8 mouse cellular contexts compared by ENCODE assay signal in the genomic region with DNA sequence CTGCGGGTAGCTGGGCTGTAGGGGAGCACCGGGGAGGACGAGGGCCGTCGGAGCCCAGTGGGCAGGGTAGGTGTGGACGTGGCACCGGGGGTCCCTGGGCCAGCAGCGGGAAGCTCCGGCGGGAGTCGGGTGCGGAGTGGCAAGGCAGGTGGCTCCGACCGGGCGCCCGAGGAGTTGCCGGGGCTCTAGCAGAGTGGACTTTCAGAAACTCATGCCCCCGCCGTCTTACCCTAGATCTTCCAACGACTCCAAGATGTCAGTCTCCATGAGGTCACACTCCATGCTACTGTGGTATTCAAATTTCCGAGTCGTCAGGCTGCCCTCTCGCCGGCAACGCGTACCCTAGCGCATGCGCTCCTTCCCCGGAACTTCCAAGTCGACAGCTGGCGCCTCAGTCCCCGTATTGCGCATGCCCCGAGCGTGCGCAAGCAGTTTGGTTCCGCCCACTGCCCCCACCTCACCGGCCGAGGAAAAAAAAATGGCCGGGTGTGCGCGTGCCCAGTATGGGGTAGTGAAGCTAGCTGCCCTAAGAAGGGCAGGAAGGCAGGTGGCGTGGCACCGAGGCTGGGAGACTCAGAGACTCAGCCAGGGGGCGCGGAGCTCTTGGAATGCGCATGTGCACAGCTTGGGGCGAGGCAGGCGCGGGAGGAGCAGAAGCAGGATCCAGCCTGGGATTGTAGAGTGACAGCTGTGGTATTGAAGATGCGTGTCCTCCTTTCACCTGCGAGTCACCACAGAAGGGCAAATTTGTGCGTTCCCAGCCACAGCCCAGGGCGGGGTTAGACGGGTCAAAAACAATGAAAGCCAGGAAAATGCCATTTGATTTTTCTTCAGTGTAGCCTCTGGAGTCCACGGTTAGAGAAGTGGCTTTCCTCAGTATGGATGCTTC. TPM values are rescaled to one million over a fixed set of nuclear protein-coding genes. Genes with fewer than 3 reads are reported as not detected.
A peak's percentile ranks its signal among the peaks of the same experiment; 100 is the strongest.
DNase-seq lines count a peak whose midpoint lies in the region; ATAC-seq lines count a peak whose summit lies in the region.

A gene (minus strand): TSS at position 435 of the 889 bp plus-strand sequence.

- peak; percentile 97 for ATAC-seq in heart, embryonic 13.5 days (ENCODE audit: extremely low read depth, insufficient number of reproducible peaks, low FRiP score, low TSS enrichment)
- ATAC-seq in liver, embryonic 12.5 days: peak; percentile 97
- peak; percentile 97 for ATAC-seq in stomach, embryonic 15.5 days (ENCODE audit: insufficient read depth, low FRiP score, low read depth)

- 0 out of 2 replicates have a peak, but pooled peaks cover 2% of the 10 kb centered on the region for H3K4me1 ChIP-seq in brown adipose tissue, adult 24 weeks (ENCODE audit: control insufficient read depth, insufficient read depth, insufficient read length, low read length)
- H3K4me1 ChIP-seq in heart, embryonic 13.5 days: peaks cover 17% of the 10 kb centered on the region
- peaks cover 34% of the 10 kb centered on the region for H3K4me1 ChIP-seq in liver, embryonic 12.5 days
- peaks cover 6% of the 10 kb centered on the region; the same call in 1 of the 2 replicates for H3K4me1 ChIP-seq in stomach, embryonic 15.5 days

- no peaks in the 10 kb centered on the region for H3K27me3 ChIP-seq in heart, embryonic 13.5 days (replicated peaks)
- no peaks in the 10 kb centered on the region for H3K27me3 ChIP-seq in liver, embryonic 12.5 days (replicated peaks)
- no peaks in the 10 kb centered on the region for H3K27me3 ChIP-seq in stomach, embryonic 15.5 days (replicated peaks)

- peak within 1 kb of the TSS; percentile 90 for H3K4me2 ChIP-seq in heart, embryonic 13.5 days
- peak within 1 kb of the TSS; percentile 86 for H3K4me2 ChIP-seq in liver, embryonic 12.5 days
- peak within 1 kb of the TSS; percentile 83 for H3K4me2 ChIP-seq in stomach, embryonic 15.5 days

- under 1% methylated on average over 56 of the region's 56 CpGs for WGBS in heart, embryonic 13.5 days
- under 1% methylated on average over 56 of the region's 56 CpGs for WGBS in liver, embryonic 12.5 days (ENCODE audit: insufficient replicate concordance)
- 0% methylated on average over 56 of the region's 56 CpGs for WGBS in stomach, embryonic 15.5 days

- DNase-seq in CD4-positive, CD25-positive, alpha-beta regulatory T cell, adult 2 months (ENCODE audit: low read depth, low spot score): peak; percentile 100
- DNase-seq in fat pad, adult 2 months (ENCODE audit: extremely low read depth, low read depth, low spot score): peak; percentile 57
- DNase-seq in kidney, postnatal 10 days: peak; percentile 99
- DNase-seq in natural killer cell, adult 2 months (ENCODE audit: low spot score in 2 of 2): peak; percentile 97 to 98

- 0 out of 2 replicates have a peak within 1 kb of the TSS, but pooled peaks have one; percentile 36 for H3K27ac ChIP-seq in brown adipose tissue, adult 24 weeks (replicated peaks; ENCODE audit: low read depth, low read length)
- H3K27ac ChIP-seq in heart, embryonic 13.5 days (replicated peaks): peak within 1 kb of the TSS; percentile 80
- H3K27ac ChIP-seq in liver, embryonic 12.5 days: peak within 1 kb of the TSS; percentile 59
- peak within 1 kb of the TSS; percentile 45 for H3K27ac ChIP-seq in stomach, embryonic 15.5 days

- peak within 1 kb of the TSS; percentile 94 for H3K9ac ChIP-seq in heart, embryonic 13.5 days
- peak within 1 kb of the TSS; percentile 81 for H3K9ac ChIP-seq in liver, embryonic 12.5 days
- H3K9ac ChIP-seq in stomach, embryonic 15.5 days: peak within 1 kb of the TSS; percentile 76

- H3K36me3 ChIP-seq in heart, embryonic 13.5 days: peaks cover 20% of the 10 kb centered on the region
- peaks cover 20% of the 10 kb centered on the region for H3K36me3 ChIP-seq in liver, embryonic 12.5 days
- H3K36me3 ChIP-seq in stomach, embryonic 15.5 days: no peaks in the 10 kb centered on the region

- H3K9me3 ChIP-seq in heart, embryonic 13.5 days: no peaks in the 10 kb centered on the region
- H3K9me3 ChIP-seq in liver, embryonic 12.5 days (replicated peaks): no peaks in the 10 kb centered on the region
- no peaks in the 10 kb centered on the region for H3K9me3 ChIP-seq in stomach, embryonic 15.5 days

- peak within 1 kb of the TSS; percentile 89 for H3K4me3 ChIP-seq in brown adipose tissue, adult 24 weeks (ENCODE audit: insufficient read depth, low read depth, low read length)
- H3K4me3 ChIP-seq in heart, embryonic 13.5 days: peak within 1 kb of the TSS; percentile 91
- H3K4me3 ChIP-seq in liver, embryonic 12.5 days: peak within 1 kb of the TSS; percentile 77
- peak within 1 kb of the TSS; percentile 90 for H3K4me3 ChIP-seq in stomach, embryonic 15.5 days (replicated peaks)

RNA-seq across cellular contexts. Expression of the gene that starts here (rescaled TPM):
- 21.7 and 22.4 TPM in 2 replicates for polyA plus RNA-seq in brown adipose tissue, adult 24 weeks (2012; ENCODE audit: insufficient read depth, insufficient read length, missing spikeins)
- 23.6 and 26.8 TPM in 2 replicates for polyA plus RNA-seq in heart, embryonic 13.5 days (2015; fragmentation: Nextera tagmentation; extraction: Ambion mirVana)
- polyA plus RNA-seq in liver, embryonic 12.5 days (2016; fragmentation: Nextera tagmentation; extraction: Ambion mirVana): 25.2 and 27.9 TPM in 2 replicates
- 26.6 and 28.7 TPM in 2 replicates for polyA plus RNA-seq in stomach, embryonic 15.5 days (2015; fragmentation: Nextera tagmentation; extraction: Ambion mirVana)

Comparison
In these comparisons a context has a peak if more than half of its experiments do, and no peak if none do; other contexts are left out.
1. Peak in every context shown above with its lines: DNase-seq, ATAC-seq, H3K4me3 ChIP-seq and H3K27ac ChIP-seq.